Mouse (Mus musculus): ENCODE measurements around the gene Chrm2. TPM values are rescaled to one million over a fixed set of nuclear protein-coding genes. Genes with fewer than 3 reads are reported as not detected.

Chrm2 gene
- polyA plus RNA-seq, 1 experiment from 2014 or later, result 28.8 TPM

GRCm38 (mm10) chr6:36409016-36409415, 21.1 kb downstream of the Chrm2 start:
- Histone ChIP-seq H3K4me3 (replicated peaks; ENCODE audit: low read length) (no peak overlapping the region), H3K36me3 (ENCODE audit: control insufficient read depth, insufficient read depth, low read length) (no peaks in the 10 kb centered on the region), H3K27me3 (ENCODE audit: control insufficient read depth, insufficient read depth, low read length) (no peaks in the 10 kb centered on the region), H3K9ac (ENCODE audit: low read length) (no peak overlapping the region), H3K27ac (ENCODE audit: low read length) (no peak overlapping the region), H3K4me1 (ENCODE audit: control insufficient read depth, insufficient read depth, low read length) (no peaks in the 10 kb centered on the region), H3K9me3 (replicated peaks; ENCODE audit: control insufficient read depth, low read length) (no peaks in the 10 kb centered on the region), H3K4me2 (ENCODE audit: low read depth, low read length) (no peak overlapping the region)
- no peak for ATAC-seq (ENCODE audit: insufficient read depth, low FRiP score)

DNA sequence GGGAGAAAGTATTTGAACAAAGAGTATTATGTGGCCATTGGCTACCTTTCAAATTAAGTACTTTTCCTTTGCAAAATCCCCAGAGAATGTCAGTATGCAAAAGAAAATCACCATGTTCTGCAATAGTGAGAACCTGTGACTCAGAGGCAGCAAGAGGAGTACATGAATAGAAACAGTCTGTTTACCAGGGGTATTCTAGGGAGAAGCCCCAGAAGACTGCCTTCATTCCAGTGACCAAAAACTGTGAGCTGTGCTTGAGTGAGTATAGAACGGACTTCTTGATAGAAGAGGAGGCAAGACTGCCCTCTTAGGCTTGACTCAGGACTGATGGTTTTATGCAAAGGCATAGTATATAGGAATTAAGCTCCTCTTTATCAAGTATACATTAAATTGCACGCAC, 22.2 kb downstream of the Chrm2 start:
- 77% methylated on average over 2 of the region's 2 CpGs for WGBS
- no peak overlapping the region for H3K4me2 ChIP-seq (ENCODE audit: low read depth, low read length)
- H3K4me3 ChIP-seq (replicated peaks; ENCODE audit: low read length), result no peak overlapping the region

GRCm38 (mm10) chr6:36419716-36420115, 31.8 kb downstream of the Chrm2 start:
- Histone ChIP-seq H3K4me1 (ENCODE audit: control insufficient read depth, insufficient read depth, low read length) (no peaks in the 10 kb centered on the region), H3K9me3 (replicated peaks; ENCODE audit: control insufficient read depth, low read length) (no peaks in the 10 kb centered on the region), H3K4me3 (replicated peaks; ENCODE audit: low read length) (no peak overlapping the region), H3K27ac (ENCODE audit: low read length) (no peak overlapping the region), H3K36me3 (ENCODE audit: control insufficient read depth, insufficient read depth, low read length) (no peaks in the 10 kb centered on the region), H3K9ac (ENCODE audit: low read length) (no peak overlapping the region), H3K4me2 (ENCODE audit: low read depth, low read length) (no peak overlapping the region), H3K27me3 (ENCODE audit: control insufficient read depth, insufficient read depth, low read length) (no peaks in the 10 kb centered on the region)
- 38% methylated on average over 2 of the region's 2 CpGs for WGBS
- no peak for ATAC-seq (ENCODE audit: insufficient read depth, low FRiP score)

More for the DNA sequence above, 22.2 kb downstream of the Chrm2 start:
- ATAC-seq (ENCODE audit: insufficient read depth, low FRiP score), result no peak
- no peak overlapping the region for H3K9ac ChIP-seq (ENCODE audit: low read length)
- H3K9me3 ChIP-seq (replicated peaks; ENCODE audit: control insufficient read depth, low read length), result no peaks in the 10 kb centered on the region
- no peaks in the 10 kb centered on the region for H3K4me1 ChIP-seq (ENCODE audit: control insufficient read depth, insufficient read depth, low read length)
- H3K36me3 ChIP-seq (ENCODE audit: control insufficient read depth, insufficient read depth, low read length), result no peaks in the 10 kb centered on the region
- no peak overlapping the region for H3K27ac ChIP-seq (ENCODE audit: low read length)
- H3K27me3 ChIP-seq (ENCODE audit: control insufficient read depth, insufficient read depth, low read length), result no peaks in the 10 kb centered on the region

GRCm38 (mm10) chr6:36437964-36438363, 50.1 kb downstream of the Chrm2 start:
- H3K4me3 ChIP-seq (replicated peaks; ENCODE audit: low read length), result no peak overlapping the region
- no peaks in the 10 kb centered on the region for H3K9me3 ChIP-seq (replicated peaks; ENCODE audit: control insufficient read depth, low read length)
- ATAC-seq (ENCODE audit: insufficient read depth, low FRiP score), result no peak
- no peak overlapping the region for H3K27ac ChIP-seq (ENCODE audit: low read length)
- no peaks in the 10 kb centered on the region for H3K27me3 ChIP-seq (ENCODE audit: control insufficient read depth, insufficient read depth, low read length)
- H3K4me2 ChIP-seq (ENCODE audit: low read depth, low read length), result no peak overlapping the region
- no peaks in the 10 kb centered on the region for H3K36me3 ChIP-seq (ENCODE audit: control insufficient read depth, insufficient read depth, low read length)
- no peaks in the 10 kb centered on the region for H3K4me1 ChIP-seq (ENCODE audit: control insufficient read depth, insufficient read depth, low read length)
- no peak overlapping the region for H3K9ac ChIP-seq (ENCODE audit: low read length)
- 90% methylated on average over 6 of the region's 6 CpGs for WGBS

DNA sequence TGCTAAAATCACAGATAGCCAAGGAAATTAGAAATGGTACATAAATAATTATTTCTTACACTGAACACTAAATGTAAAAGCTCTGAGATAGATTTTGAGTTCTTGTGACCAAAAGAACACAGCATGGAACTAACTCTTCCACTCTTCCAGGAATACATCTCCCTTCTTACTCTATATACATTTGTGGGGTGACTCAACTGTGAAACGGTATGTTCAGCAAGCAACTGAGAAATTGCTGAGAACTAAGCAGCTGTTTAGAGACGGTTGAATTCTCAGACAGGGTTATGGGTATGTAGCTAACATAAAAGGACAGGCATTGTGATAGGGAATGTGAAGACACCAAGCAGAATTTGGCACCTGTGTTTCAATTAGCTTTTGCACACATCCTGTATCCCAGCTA, 51.3 kb downstream of the Chrm2 start:
- WGBS, result 70% methylated on average over 2 of the region's 2 CpGs
- no peak overlapping the region for H3K4me3 ChIP-seq (replicated peaks; ENCODE audit: low read length)
- no peaks in the 10 kb centered on the region for H3K9me3 ChIP-seq (replicated peaks; ENCODE audit: control insufficient read depth, low read length)
- no peaks in the 10 kb centered on the region for H3K36me3 ChIP-seq (ENCODE audit: control insufficient read depth, insufficient read depth, low read length)
- no peaks in the 10 kb centered on the region for H3K27me3 ChIP-seq (ENCODE audit: control insufficient read depth, insufficient read depth, low read length)
- no peak for ATAC-seq (ENCODE audit: insufficient read depth, low FRiP score)
- H3K9ac ChIP-seq (ENCODE audit: low read length), result no peak overlapping the region
- H3K27ac ChIP-seq (ENCODE audit: low read length), result no peak overlapping the region
- no peaks in the 10 kb centered on the region for H3K4me1 ChIP-seq (ENCODE audit: control insufficient read depth, insufficient read depth, low read length)
- H3K4me2 ChIP-seq (ENCODE audit: low read depth, low read length), result no peak overlapping the region

GRCm38 (mm10) chr6:36451480-36451879, 63.6 kb downstream of the Chrm2 start:
- ATAC-seq (ENCODE audit: insufficient read depth, low FRiP score), result no peak
- H3K36me3 ChIP-seq (ENCODE audit: control insufficient read depth, insufficient read depth, low read length), result no peaks in the 10 kb centered on the region
- H3K4me1 ChIP-seq (ENCODE audit: control insufficient read depth, insufficient read depth, low read length), result no peaks in the 10 kb centered on the region
- H3K9ac ChIP-seq (ENCODE audit: low read length), result no peak overlapping the region
- no peak overlapping the region for H3K4me2 ChIP-seq (ENCODE audit: low read depth, low read length)
- no peak overlapping the region for H3K27ac ChIP-seq (ENCODE audit: low read length)
- H3K4me3 ChIP-seq (replicated peaks; ENCODE audit: low read length), result no peak overlapping the region
- H3K9me3 ChIP-seq (replicated peaks; ENCODE audit: control insufficient read depth, low read length), result no peaks in the 10 kb centered on the region
- no peaks in the 10 kb centered on the region for H3K27me3 ChIP-seq (ENCODE audit: control insufficient read depth, insufficient read depth, low read length)

DNA sequence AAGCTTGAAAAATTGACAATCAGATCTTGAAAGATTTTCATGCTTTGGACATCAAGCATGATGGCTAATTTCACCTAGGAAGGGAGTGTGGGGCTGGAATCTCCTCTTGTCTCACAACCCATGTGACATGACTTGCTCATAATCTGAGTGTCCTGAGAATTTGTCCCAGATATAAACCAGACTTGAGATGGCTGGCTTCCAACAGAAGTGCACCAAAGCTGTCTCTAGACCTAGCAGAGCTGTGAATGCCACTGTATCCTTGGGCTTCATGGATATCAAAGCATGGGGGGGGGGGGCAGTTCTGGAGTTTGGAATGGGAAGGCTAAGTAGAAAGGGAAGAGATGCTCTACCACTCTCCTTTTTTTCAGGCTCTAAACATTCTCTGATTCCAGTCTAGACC, 67.2 kb downstream of the Chrm2 start:
- Histone ChIP-seq H3K27ac (ENCODE audit: low read length) (no peak overlapping the region), H3K9me3 (replicated peaks; ENCODE audit: control insufficient read depth, low read length) (no peaks in the 10 kb centered on the region), H3K4me2 (ENCODE audit: low read depth, low read length) (no peak overlapping the region), H3K36me3 (ENCODE audit: control insufficient read depth, insufficient read depth, low read length) (no peaks in the 10 kb centered on the region), H3K9ac (ENCODE audit: low read length) (no peak overlapping the region), H3K4me3 (replicated peaks; ENCODE audit: low read length) (no peak overlapping the region), H3K27me3 (ENCODE audit: control insufficient read depth, insufficient read depth, low read length) (no peaks in the 10 kb centered on the region), H3K4me1 (ENCODE audit: control insufficient read depth, insufficient read depth, low read length) (no peaks in the 10 kb centered on the region)
- no peak for ATAC-seq (ENCODE audit: insufficient read depth, low FRiP score)

- H3K27ac ChIP-seq (ENCODE audit: low read length), result no peak overlapping the region
- H3K4me1 ChIP-seq (ENCODE audit: control insufficient read depth, insufficient read depth, low read length), result no peaks in the 10 kb centered on the region
- no peak overlapping the region for H3K4me3 ChIP-seq (replicated peaks; ENCODE audit: low read length)
- WGBS, result 57% methylated on average over 1 of the region's 1 CpGs
- no peaks in the 10 kb centered on the region for H3K36me3 ChIP-seq (ENCODE audit: control insufficient read depth, insufficient read depth, low read length)
- no peak for ATAC-seq (ENCODE audit: insufficient read depth, low FRiP score)
- no peaks in the 10 kb centered on the region for H3K27me3 ChIP-seq (ENCODE audit: control insufficient read depth, insufficient read depth, low read length)
- no peaks in the 10 kb centered on the region for H3K9me3 ChIP-seq (replicated peaks; ENCODE audit: control insufficient read depth, low read length)
- no peak overlapping the region for H3K9ac ChIP-seq (ENCODE audit: low read length)
- H3K4me2 ChIP-seq (ENCODE audit: low read depth, low read length), result no peak overlapping the region
These were observed 69.1 kb downstream of the Chrm2 start for GRCm38 (mm10) chr6:36457015-36457414.

- WGBS, result 85% methylated on average over 3 of the region's 3 CpGs
- no peak overlapping the region for H3K4me3 ChIP-seq (replicated peaks; ENCODE audit: low read length)
These were observed 76.1 kb downstream of the Chrm2 start for GRCm38 (mm10) chr6:36464008-36464407.

DNA sequence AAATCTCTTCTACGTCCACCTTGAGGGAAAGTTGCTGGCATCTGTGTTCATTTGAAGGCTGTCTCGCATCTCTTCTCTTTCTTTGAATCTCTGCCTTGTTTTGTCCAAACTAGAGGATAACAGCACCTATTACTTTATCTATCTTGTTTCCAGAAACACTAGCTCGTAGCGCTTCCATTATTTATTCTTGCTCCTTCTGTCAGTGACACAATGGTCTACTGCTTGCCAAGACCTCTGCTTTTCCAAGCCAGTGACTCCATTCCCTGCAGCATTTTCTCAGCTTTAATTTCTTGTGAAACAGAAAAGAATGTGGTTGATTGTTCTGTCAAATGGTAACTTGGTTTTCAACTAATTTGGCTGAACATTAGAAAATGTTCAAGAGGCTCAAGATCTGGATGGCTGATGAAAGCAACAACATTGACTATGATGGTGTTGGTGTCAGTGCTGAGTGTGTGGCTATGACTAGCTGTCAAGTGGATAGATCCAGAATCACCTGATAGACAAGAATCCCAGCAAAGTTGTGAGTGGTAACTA, 96.3 kb downstream of the Chrm2 start:
- H3K27ac ChIP-seq (ENCODE audit: low read length), result no peak overlapping the region
- H3K27me3 ChIP-seq (ENCODE audit: control insufficient read depth, insufficient read depth, low read length), result no peaks in the 10 kb centered on the region
- no peak overlapping the region for H3K4me3 ChIP-seq (replicated peaks; ENCODE audit: low read length)
- ATAC-seq (ENCODE audit: insufficient read depth, low FRiP score), result no peak
- no peak overlapping the region for H3K9ac ChIP-seq (ENCODE audit: low read length)
- no peaks in the 10 kb centered on the region for H3K9me3 ChIP-seq (replicated peaks; ENCODE audit: control insufficient read depth, low read length)
- H3K4me2 ChIP-seq (ENCODE audit: low read depth, low read length), result no peak overlapping the region
- WGBS, result 61% methylated on average over 4 of the region's 4 CpGs
- H3K4me1 ChIP-seq (ENCODE audit: control insufficient read depth, insufficient read depth, low read length), result no peaks in the 10 kb centered on the region
- H3K36me3 ChIP-seq (ENCODE audit: control insufficient read depth, insufficient read depth, low read length), result no peaks in the 10 kb centered on the region

More at GRCm38 (mm10) chr6:36464008-36464407, 76.1 kb downstream of the Chrm2 start:
- Histone ChIP-seq H3K4me2 (ENCODE audit: low read depth, low read length) (no peak overlapping the region), H3K9me3 (replicated peaks; ENCODE audit: control insufficient read depth, low read length) (no peaks in the 10 kb centered on the region), H3K4me1 (ENCODE audit: control insufficient read depth, insufficient read depth, low read length) (no peaks in the 10 kb centered on the region), H3K9ac (ENCODE audit: low read length) (no peak overlapping the region), H3K36me3 (ENCODE audit: control insufficient read depth, insufficient read depth, low read length) (no peaks in the 10 kb centered on the region), H3K27me3 (ENCODE audit: control insufficient read depth, insufficient read depth, low read length) (no peaks in the 10 kb centered on the region), H3K27ac (ENCODE audit: low read length) (no peak overlapping the region)
- ATAC-seq (ENCODE audit: insufficient read depth, low FRiP score), result no peak
